Mouse (Mus musculus) monocyte, adult 5-6 weeks (primary cell): ENCODE results near the gene Tm4sf20. TPM values are rescaled to one million over a fixed set of nuclear protein-coding genes. Genes with fewer than 3 reads are reported as not detected.

Source experiments
- ATAC-seq: fragments of 153-309, 156-312 bp; replicated peaks from 2 replicates; pipeline ENCODE4 v1.8.0; 2017; ENCODE audit warnings: mild to moderate bottlenecking; ENCODE audit not compliant: low TSS enrichment, insufficient number of reproducible peaks, severe bottlenecking, poor library complexity, low FRiP score
- total RNA-seq: library from RNA; stranded (forward); fragments of 200-1000, 200-491, 200-594 nt; gene quantifications from 3 replicates; pipeline ENCODE4 v1.2.3, GENCODE M21; 2017

The Tm4sf20 gene
- total RNA-seq = 2.3 TPM in 1 of 3 replicates, not detected in the others

GRCm38 (mm10) chr1:82768269-82768668 is at the start of gene Tm4sf20:
Gene Tm4sf20 (minus strand): TSS chr1:82768461.
- no peak for ATAC-seq

DNA sequence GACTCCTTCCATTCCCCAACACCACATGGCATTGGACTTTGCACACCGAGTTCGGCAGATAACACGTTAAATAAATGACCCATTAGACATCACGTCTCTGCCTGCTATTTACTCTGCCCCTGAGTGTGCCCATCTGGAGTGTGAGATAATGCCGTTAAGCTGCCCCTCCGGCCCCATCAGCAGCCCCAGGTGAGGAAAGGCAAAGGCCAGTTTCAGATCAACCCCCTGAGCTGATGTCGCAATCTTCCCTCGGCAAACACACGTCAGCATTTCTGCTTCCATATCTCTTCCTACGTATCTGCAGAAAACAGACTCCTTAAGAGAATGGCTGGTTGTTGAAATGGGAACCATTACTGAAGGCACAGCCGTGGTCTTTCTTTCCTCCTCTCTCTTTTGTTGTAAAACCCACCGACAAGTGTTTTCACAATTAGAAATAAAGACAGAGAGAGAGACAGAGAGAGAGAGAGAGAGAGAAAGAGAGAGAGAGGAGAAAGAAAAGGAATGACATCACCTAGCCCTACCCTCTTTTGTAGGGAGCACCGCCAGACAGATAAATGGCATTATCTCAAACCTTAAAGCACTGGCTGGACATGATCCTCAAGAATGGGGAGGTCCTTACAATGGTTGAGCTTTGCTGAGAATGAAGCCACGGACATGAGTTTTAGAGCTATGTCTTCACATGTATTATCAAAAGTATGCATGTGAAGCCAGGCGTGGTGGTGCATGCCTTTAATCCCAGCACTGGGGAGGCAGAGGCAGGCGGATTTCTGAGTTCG is 47.9 kb upstream of the Tm4sf20 start:
- no peak for ATAC-seq

DNA sequence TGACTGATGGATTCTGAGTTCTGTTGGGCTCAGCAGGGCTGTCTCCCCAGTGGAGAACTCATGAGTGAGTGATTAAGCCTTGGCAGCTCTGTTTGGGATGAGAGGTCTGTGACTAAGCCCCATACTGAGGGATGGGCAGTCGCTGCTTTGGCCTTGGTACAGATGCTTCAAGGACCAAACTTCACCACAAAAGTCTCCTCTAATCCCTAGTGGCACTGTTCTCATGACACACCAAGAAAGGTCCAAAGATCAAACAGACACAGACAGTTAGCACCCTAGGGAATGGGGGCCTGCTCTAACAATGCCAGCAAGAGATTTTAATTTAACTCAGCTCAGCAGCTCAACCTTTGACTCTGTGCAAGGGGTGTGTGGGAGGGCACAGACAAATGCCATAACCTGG is 43.5 kb upstream of the Tm4sf20 start:
- no peak for ATAC-seq

DNA sequence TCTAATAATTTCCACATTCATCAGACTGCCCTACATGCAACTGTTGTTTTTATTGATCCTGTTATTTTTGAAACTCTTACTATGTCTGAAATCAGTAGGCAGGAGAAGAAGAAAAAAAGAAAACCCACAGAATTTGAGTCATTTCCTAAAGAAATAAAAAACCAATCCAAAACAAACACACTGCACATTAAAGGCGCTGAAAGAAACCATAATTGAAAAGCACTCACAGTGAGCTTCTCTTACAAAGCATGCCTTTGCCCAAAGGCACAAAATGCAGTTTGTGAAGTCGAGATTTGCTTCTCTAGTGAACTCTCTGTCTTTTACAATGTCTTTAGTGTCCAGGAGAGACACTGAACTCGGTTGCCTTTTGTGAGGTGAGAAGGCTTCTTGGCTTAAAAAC is 40.3 kb upstream of the Tm4sf20 start:
- ATAC-seq = no peak

- ATAC-seq = no peak
These were observed 38.9 kb upstream of the Tm4sf20 start for GRCm38 (mm10) chr1:82807206-82807605.

DNA sequence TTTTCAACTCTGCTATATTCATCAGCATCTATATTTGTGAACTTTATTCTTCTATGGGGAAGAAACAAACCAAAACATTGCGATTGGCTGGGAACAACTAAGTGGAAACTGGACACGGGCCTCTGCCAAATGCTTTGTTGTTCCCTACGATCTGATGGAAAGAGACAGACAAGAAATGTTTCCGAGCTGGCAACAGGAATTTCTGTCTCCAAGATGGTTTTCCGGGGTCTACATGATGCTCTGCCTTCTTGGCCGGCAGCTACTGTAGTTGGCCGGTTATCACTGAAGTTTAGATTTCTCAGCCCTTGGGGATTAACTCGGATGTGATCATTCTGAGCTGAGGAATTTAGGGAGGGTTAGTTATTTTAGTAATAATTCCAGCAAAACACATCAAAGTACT is 38.1 kb upstream of the Tm4sf20 start:
- ATAC-seq = no peak

DNA sequence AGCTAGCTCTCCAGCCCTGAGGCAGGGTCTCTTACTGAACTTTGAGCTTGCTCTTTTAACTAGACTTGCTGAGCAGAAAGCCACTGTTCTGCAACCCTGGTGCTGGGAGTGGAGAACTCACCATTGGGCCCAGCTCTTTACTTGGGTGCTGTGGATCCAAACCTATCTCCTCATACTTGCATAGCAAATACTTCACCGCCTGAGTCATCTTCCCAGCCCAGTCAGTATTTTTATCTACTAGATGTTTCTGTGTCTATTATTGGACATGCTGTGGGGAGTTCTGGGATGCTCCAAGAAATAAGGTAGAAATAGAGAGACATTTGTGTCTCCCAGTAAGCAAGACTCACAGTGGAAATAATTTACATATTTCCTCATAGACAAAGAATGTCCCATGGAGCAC is 35.8 kb upstream of the Tm4sf20 start:
- ATAC-seq = no peak

GRCm38 (mm10) chr1:82803608-82804007 is 35.3 kb upstream of the Tm4sf20 start:
- ATAC-seq = no peak; the same call in 1 of the 2 replicates

- ATAC-seq = no peak
These were observed 33.0 kb upstream of the Tm4sf20 start for GRCm38 (mm10) chr1:82801105-82801783.

DNA sequence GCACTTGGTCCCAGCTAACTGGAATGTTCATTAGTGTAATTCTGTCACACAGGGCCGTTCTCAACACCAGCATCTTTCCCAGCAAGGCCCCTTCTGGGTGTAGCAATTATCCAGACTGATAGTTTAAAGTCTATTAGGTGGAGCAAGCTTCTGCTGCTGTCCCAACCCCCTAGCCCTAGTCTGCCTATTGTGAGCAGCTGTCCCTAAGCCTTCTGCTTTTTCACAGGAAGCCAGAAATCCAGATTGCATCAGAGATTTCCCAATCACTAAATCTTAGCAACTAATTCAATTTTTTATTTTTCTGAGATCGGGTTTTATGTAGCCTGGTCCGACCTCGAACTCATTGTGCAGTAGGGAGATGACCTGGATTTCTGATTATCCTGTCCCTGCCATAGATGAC is 30.7 kb upstream of the Tm4sf20 start:
- peak; percentile 49; the same call in 1 of the 2 replicates for ATAC-seq

- ATAC-seq = 0 out of 2 replicates have a peak, but pooled peaks have one; percentile 44
These were observed 30.0 kb upstream of the Tm4sf20 start for GRCm38 (mm10) chr1:82798304-82798703.

DNA sequence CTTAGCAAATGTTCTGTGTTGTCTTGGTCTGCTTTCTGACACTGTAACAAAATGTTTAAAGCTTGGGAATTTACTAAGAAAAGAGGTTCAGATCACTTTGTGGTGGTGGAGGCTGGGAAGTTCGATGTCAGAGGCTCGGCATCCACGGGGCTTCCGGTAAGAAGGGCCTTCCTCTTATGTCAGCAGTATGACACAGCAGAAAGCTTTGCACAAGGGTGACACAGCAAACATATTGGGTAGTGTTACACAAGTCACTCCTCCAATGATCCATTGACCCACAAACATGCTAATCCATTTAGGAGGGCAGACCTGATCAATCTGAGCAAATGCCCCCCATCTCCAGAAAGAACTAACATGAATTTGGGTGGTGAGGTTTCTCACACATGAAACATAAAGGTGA is 28.8 kb upstream of the Tm4sf20 start:
- no peak for ATAC-seq

- peak; percentile 43 for ATAC-seq
These were observed 27.6 kb upstream of the Tm4sf20 start for GRCm38 (mm10) chr1:82795702-82796443.

DNA sequence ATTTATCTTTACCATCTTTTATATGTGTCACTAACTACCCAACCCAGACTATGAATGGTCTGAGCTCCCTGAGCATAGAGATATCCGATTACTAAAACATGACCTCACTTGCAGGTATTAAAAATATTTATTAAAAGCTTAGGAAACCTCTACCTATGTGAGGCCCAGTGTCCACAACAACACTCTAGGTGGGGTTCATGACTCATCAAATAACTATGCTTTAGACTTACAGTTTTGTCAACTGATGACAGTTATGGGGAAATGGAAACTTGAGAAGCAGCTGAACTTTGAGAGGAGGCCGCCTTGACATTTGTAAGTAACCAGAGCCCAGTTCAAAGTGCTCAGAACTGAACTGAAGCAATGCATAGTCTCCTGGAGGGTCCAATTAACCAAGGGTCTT is 26.9 kb upstream of the Tm4sf20 start:
- ATAC-seq = no peak

GRCm38 (mm10) chr1:82793986-82794385 is 25.7 kb upstream of the Tm4sf20 start:
- no peak for ATAC-seq

DNA sequence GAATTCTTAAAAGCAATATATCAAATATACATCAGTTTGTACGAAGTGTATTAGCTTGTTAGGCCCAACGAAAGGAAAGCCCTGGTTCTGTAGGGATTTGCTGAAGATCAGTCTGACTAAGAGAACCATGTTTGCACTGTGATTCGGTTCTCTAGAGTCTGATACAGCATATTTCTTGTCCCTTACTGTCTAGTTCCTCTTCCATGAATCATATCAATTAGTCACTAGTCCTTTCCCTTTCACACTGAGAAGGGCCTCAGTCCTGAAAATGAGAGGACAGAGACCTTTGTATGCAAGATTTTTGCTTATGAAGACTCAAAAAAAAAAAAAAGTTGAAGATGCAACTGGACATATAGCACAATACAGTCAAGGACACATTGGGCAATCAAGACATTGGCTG is 24.8 kb upstream of the Tm4sf20 start:
- ATAC-seq = no peak

DNA sequence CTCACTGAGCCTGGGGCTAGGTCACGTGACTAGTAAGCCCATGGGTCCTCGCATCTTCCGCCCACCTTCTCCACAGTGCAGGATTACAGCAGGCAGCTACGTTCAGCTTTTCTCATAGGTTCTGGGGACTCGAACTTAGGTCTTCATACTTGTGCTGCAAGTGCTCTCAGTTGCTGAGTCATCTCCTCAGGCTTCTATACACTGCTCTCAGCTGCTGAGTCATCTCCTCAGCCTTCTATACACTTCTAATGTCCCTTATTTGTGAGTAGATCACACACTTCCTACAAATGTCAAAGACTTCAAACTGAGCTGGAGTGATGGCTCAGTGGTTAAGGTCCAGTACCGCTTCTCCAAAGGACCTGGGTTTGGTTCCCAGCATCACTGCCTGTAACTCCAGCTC is 24.0 kb upstream of the Tm4sf20 start:
- ATAC-seq = no peak

DNA sequence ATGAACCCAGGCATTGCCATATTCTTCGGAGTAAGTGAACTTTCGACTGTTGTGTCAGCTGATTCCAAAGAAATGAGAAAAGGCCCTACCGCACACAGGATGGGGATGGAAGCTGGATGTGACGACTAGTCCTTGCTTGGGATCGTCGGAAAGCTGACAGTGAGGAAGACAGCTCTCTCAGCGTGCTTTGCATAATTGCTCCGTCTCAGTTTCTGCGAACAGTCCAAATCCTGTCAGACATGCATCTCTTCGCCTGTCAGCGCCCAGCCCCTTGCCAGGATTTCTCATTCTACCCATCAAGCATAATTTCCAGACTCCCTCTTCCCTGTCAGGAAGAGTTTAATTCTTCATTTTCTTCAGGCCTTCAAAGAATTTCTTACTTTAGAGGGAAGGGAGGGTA is 22.8 kb upstream of the Tm4sf20 start:
- ATAC-seq = no peak

GRCm38 (mm10) chr1:82788070-82788469 is 19.8 kb upstream of the Tm4sf20 start:
- ATAC-seq = no peak

DNA sequence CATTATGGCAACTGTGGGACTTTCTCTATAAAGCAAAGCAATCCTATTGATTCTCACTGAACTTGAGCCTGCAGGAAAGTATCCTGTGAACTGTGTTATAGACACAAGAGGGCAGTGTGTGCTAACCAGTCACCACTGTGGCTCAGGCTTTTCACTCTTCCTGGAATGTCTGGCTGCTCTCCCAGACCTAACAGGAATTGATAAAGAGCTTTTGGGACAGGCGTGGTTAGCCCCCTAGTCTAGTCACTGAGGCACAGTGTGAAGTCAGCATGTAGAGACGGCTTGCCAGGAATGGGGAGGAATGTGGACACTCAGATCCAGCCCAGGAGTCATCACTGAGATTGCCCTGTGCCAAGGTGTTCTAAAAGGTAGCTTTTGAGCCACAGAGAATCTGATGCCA is 19.2 kb upstream of the Tm4sf20 start:
- no peak for ATAC-seq
